Mouse (Mus musculus): ENCODE results near the gene Gsto2.

DNA sequence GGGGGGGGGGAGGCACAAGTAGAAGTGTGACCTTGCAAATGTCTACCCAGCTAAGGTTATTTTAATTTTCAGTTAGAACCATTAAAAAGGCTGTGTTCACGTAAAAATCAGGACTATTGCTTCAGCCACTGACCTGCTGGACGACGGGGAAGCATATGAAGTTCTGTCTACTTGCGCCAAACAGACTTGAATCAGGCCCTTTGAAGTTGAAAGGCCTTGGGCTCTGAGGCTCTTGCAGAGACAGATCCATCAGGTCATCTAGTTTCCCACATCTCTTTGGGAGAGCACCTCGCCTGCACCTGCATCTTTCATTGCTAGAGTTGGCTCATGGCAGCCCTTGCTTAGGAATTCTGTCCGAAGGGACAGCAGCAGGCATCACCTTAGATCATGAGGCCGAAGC is 48.0 kb downstream of the Gsto2 start:
- TF ChIP-seq MYOD1 (IDR thresholded peaks at IDR 0.05; ENCODE audit: control insufficient read depth in 1 of 3, insufficient read length in 2 of 3, low read depth in 2 of 3) (no peak), E2F4 (IDR thresholded peaks at IDR 0.05; ENCODE audit: insufficient read depth) (no peak), POLR2A (IDR thresholded peaks at IDR 0.05; ENCODE audit: insufficient read length, low read depth) (no peak), USF1 (IDR thresholded peaks at IDR 0.05; ENCODE audit: low read depth) (no peak), REST (IDR thresholded peaks at IDR 0.05; ENCODE audit: insufficient read depth, insufficient read length) (no peak), POLR2AphosphoS2 (IDR thresholded peaks at IDR 0.05; ENCODE audit: insufficient read length, low read depth) (no peak), TCF12 (IDR thresholded peaks at IDR 0.05; ENCODE audit: insufficient read depth, poor library complexity, severe bottlenecking) (no peak), MAX (IDR thresholded peaks at IDR 0.05; ENCODE audit: low read depth) (no peak), TCF3 (IDR thresholded peaks at IDR 0.05; ENCODE audit: insufficient read length, low read depth) (no peak), CEBPB (IDR thresholded peaks at IDR 0.05; ENCODE audit: insufficient read depth, poor library complexity, severe bottlenecking) (no peak)

Measured in myocyte (in vitro differentiated cells).